9 mouse cellular contexts compared by ENCODE assay signal in genomic region chr7:71379826-71380825, GRCm38 (mm10). TPM values are rescaled to one million over a fixed set of nuclear protein-coding genes. Genes with fewer than 3 reads are reported as not detected.
DNase-seq lines count a peak whose midpoint lies in the region; ATAC-seq lines count a peak whose summit lies in the region.
"Had no signal": no experiment of that assay in that cellular context is flagged by ENCODE, and none has a peak within 500 bp of the region (broad histone marks: within the 10 kb centered on the region; RNA-seq: fewer than 3 reads in every experiment).

No protein-coding gene starts in this region.

- no peak for ATAC-seq in forebrain, embryonic 11.5 days (replicated peaks; ENCODE audit: low FRiP score)
- ATAC-seq in forebrain, embryonic 16.5 days, result no peak
- ATAC-seq in liver, embryonic 11.5 days (replicated peaks; ENCODE audit: low FRiP score), result peak; percentile 66; the same call in 1 of the 2 replicates
- no peak for ATAC-seq in monocyte, adult 5-6 weeks (replicated peaks; ENCODE audit: insufficient number of reproducible peaks, low FRiP score, low TSS enrichment, poor library complexity, severe bottlenecking)

- WGBS in forebrain, embryonic 11.5 days, result 9% methylated on average over 18 of the region's 18 CpGs
- 13% methylated on average over 18 of the region's 18 CpGs for WGBS in forebrain, embryonic 16.5 days
- 34% methylated on average over 18 of the region's 18 CpGs for WGBS in liver, embryonic 11.5 days

- H3K27ac ChIP-seq in forebrain, embryonic 11.5 days (ENCODE audit: low read depth, low read length), result peak overlapping the region; percentile 54
- H3K27ac ChIP-seq in forebrain, embryonic 16.5 days (ENCODE audit: low read length), result no peak overlapping the region
- H3K27ac ChIP-seq in liver, embryonic 11.5 days (ENCODE audit: low read depth, low read length), result peak overlapping the region; percentile 66; the same call in 1 of the 2 replicates

- DNase-seq in forebrain, embryonic 11.5 days (ENCODE audit: low spot score), result no peak
- DNase-seq in kidney, postnatal 10 days, result peak; percentile 51
- DNase-seq in kidney, adult 11 months, result no peak
- DNase-seq in embryo, embryonic 11 days, result peak; percentile 53
- DNase-seq in liver, embryonic 11.5 days (ENCODE audit: low spot score), result peak; percentile 39
- DNase-seq in spleen, adult 18-20 months, result no peak

- peaks cover 11% of the 10 kb centered on the region for H3K27me3 ChIP-seq in forebrain, embryonic 11.5 days (ENCODE audit: control insufficient read depth, insufficient read depth, low read length)
- peaks cover 13% of the 10 kb centered on the region for H3K27me3 ChIP-seq in forebrain, embryonic 16.5 days (replicated peaks; ENCODE audit: control insufficient read depth, insufficient read depth, low read length)
- no peaks in the 10 kb centered on the region for H3K27me3 ChIP-seq in liver, embryonic 11.5 days (replicated peaks; ENCODE audit: control insufficient read depth, insufficient read depth, low read length)

- H3K4me2 ChIP-seq in forebrain, embryonic 11.5 days (ENCODE audit: low read depth, low read length, severe bottlenecking), result no peak overlapping the region
- H3K4me2 ChIP-seq in forebrain, embryonic 16.5 days (ENCODE audit: low read length), result no peak overlapping the region
- H3K4me2 ChIP-seq in liver, embryonic 11.5 days, result peak overlapping the region; percentile 38

- no peaks in the 10 kb centered on the region for H3K9me3 ChIP-seq in forebrain, embryonic 11.5 days (ENCODE audit: control insufficient read depth, low read length)
- H3K9me3 ChIP-seq in forebrain, embryonic 16.5 days (ENCODE audit: control insufficient read depth, low read length), result no peaks in the 10 kb centered on the region
- no peaks in the 10 kb centered on the region for H3K9me3 ChIP-seq in liver, embryonic 11.5 days (ENCODE audit: control insufficient read depth, low read length)

- H3K4me1 ChIP-seq in forebrain, embryonic 11.5 days (replicated peaks; ENCODE audit: control insufficient read depth, insufficient read depth, low read length), result peaks cover 7% of the 10 kb centered on the region
- peaks cover 17% of the 10 kb centered on the region for H3K4me1 ChIP-seq in forebrain, embryonic 16.5 days (replicated peaks; ENCODE audit: control insufficient read depth, insufficient read depth, low read length)
- H3K4me1 ChIP-seq in liver, embryonic 11.5 days (replicated peaks; ENCODE audit: control insufficient read depth, insufficient read depth, low read length), result peaks cover 19% of the 10 kb centered on the region

- no peaks in the 10 kb centered on the region for H3K36me3 ChIP-seq in forebrain, embryonic 11.5 days (ENCODE audit: control insufficient read depth, insufficient read depth, low read length)
- no peaks in the 10 kb centered on the region for H3K36me3 ChIP-seq in forebrain, embryonic 16.5 days (ENCODE audit: control insufficient read depth, insufficient read depth)
- no peaks in the 10 kb centered on the region for H3K36me3 ChIP-seq in liver, embryonic 11.5 days (ENCODE audit: control insufficient read depth, insufficient read depth, low read length)

- H3K9ac ChIP-seq in forebrain, embryonic 11.5 days (ENCODE audit: low read length), result no peak overlapping the region
- no peak overlapping the region for H3K9ac ChIP-seq in forebrain, embryonic 16.5 days (replicated peaks; ENCODE audit: low read depth, low read length)
- H3K9ac ChIP-seq in liver, embryonic 11.5 days (ENCODE audit: low read depth, low read length), result no peak overlapping the region

- no peak overlapping the region for H3K4me3 ChIP-seq in forebrain, embryonic 11.5 days (ENCODE audit: low read depth, low read length)
- no peak overlapping the region for H3K4me3 ChIP-seq in forebrain, embryonic 16.5 days (replicated peaks; ENCODE audit: low read length)
- no peak overlapping the region for H3K4me3 ChIP-seq in liver, embryonic 11.5 days (ENCODE audit: low read depth, low read length)

RNA-seq across cellular contexts. Expression of gene Gm10295, which starts 28.8 kb away (rescaled TPM):
- polyA plus RNA-seq in forebrain, embryonic 11.5 days (2014; fragmentation: Nextera tagmentation; extraction: Ambion mirVana), result not detected in 2 replicates
- not detected in 2 replicates for polyA plus RNA-seq in forebrain, embryonic 16.5 days (2015; fragmentation: Nextera tagmentation; extraction: Ambion mirVana)
- polyA plus RNA-seq in liver, embryonic 11.5 days (2014; fragmentation: Nextera tagmentation; extraction: Ambion mirVana), result not detected in 2 replicates
- not detected in 3 replicates for total RNA-seq in monocyte, adult 5-6 weeks (2017)
- total RNA-seq: left cerebral cortex, postnatal 4 days had no signal

Comparison
In these comparisons a context has a peak if more than half of its experiments do, and no peak if none do; other contexts are left out.
1. DNase-seq: peak in kidney, postnatal 10 days (single experiment), embryo, embryonic 11 days (single experiment) and liver, embryonic 11.5 days (single experiment); none in forebrain, embryonic 11.5 days (single experiment), kidney, adult 11 months (single experiment) and spleen, adult 18-20 months (0 of 2).